Mouse (Mus musculus) neural tube, embryonic 15.5 days (tissue): ENCODE measurements around the gene Tpt1. TPM values are rescaled to one million over a fixed set of nuclear protein-coding genes. Genes with fewer than 3 reads are reported as not detected.

Source experiments
- ATAC-seq: fragments of 200-750 bp; cut with Nextera tagmentation; 2 replicates; pipeline ENCODE4 v1.8.0; 2017; ENCODE audit warnings: mild to moderate bottlenecking, moderate TSS enrichment, moderate library complexity; ENCODE audit not compliant: low FRiP score
- H3K27ac ChIP-seq: fragments of 300-500 bp; sonication (generic); replicated peaks from 2 replicates; pipeline ENCODE4 v1.5.1; 2015; ENCODE audit warnings: mild to moderate bottlenecking, inconsistent platforms
- H3K27me3 ChIP-seq: fragments of 300-500 bp; sonication (generic); replicated peaks from 2 replicates; pipeline ENCODE4 v1.6.1; 2015; ENCODE audit warnings: inconsistent platforms
- H3K36me3 ChIP-seq: fragments of 300-500 bp; sonication (generic); 2 replicates; pipeline ENCODE4 v1.6.1; 2015; ENCODE audit warnings: inconsistent platforms
- H3K4me1 ChIP-seq: fragments of 300-500 bp; sonication (generic); 2 replicates; pipeline ENCODE4 v1.6.1; 2015; ENCODE audit warnings: inconsistent platforms
- H3K4me2 ChIP-seq: fragments of 300-500 bp; sonication (generic); 2 replicates; pipeline ENCODE4 v1.6.1; 2015; ENCODE audit warnings: inconsistent platforms, mild to moderate bottlenecking, moderate library complexity
- H3K4me3 ChIP-seq: fragments of 300-500 bp; sonication (generic); replicated peaks from 2 replicates; pipeline ENCODE4 v1.5.1; 2015; ENCODE audit warnings: mild to moderate bottlenecking, inconsistent platforms
- H3K9ac ChIP-seq: fragments of 300-500 bp; sonication (generic); replicated peaks from 2 replicates; pipeline ENCODE4 v1.6.1; 2015; ENCODE audit warnings: mild to moderate bottlenecking, inconsistent platforms
- H3K9me3 ChIP-seq: fragments of 300-500 bp; sonication (generic); replicated peaks from 2 replicates; pipeline ENCODE4 v1.6.1; 2016; ENCODE audit warnings: inconsistent platforms
- WGBS: fragments of 180-500 bp; shearing (Covaris S2); methylation state at CpG from one replicate; pipeline ENCODE4 v1.1.7; 2015; ENCODE audit warnings: mixed read lengths; 5-methylcytosine and 5-hydroxymethylcytosine counted together
- polyA plus RNA-seq: library from polyadenylated mRNA; unstranded; fragments of >200 nt; fragmentation: Nextera tagmentation; extraction: Ambion mirVana; gene quantifications from 2 replicates; pipeline ENCODE4 v1.2.1, GENCODE M21; 2015

Gene Tpt1
- polyA plus RNA-seq, 1 experiment from 2014 or later: 719 TPM

GRCm38 (mm10) chr14:75883873-75884272 is 39.0 kb downstream of the Tpt1 start:
- no peak overlapping the region for H3K9ac ChIP-seq
- no peaks in the 10 kb centered on the region for H3K36me3 ChIP-seq
- no peak overlapping the region for H3K4me2 ChIP-seq
- H3K4me1 ChIP-seq: 0 out of 2 replicates have a peak, but pooled peaks cover 6% of the 10 kb centered on the region
- ATAC-seq: no peak
- H3K9me3 ChIP-seq: no peaks in the 10 kb centered on the region
- no peaks in the 10 kb centered on the region for H3K27me3 ChIP-seq
- WGBS: 87% methylated on average over 5 of the region's 5 CpGs
- H3K27ac ChIP-seq: no peak overlapping the region
- H3K4me3 ChIP-seq: no peak overlapping the region

- Histone ChIP-seq H3K4me3 (no peak overlapping the region), H3K9ac (no peak overlapping the region), H3K27ac (no peak overlapping the region), H3K27me3 (no peaks in the 10 kb centered on the region), H3K4me2 (no peak overlapping the region), H3K9me3 (no peaks in the 10 kb centered on the region), H3K4me1 (no peaks in the 10 kb centered on the region), H3K36me3 (0 out of 2 replicates have a peak, but pooled peaks cover 4% of the 10 kb centered on the region)
- ATAC-seq: no peak
- WGBS: 88% methylated on average over 9 of the region's 9 CpGs
Measured at GRCm38 (mm10) chr14:75892118-75892517, 47.2 kb downstream of the Tpt1 start.

Other genes starting within 250 kb of the Tpt1 start
- not detected in 2 replicates for gene Erich6b, start 202.8 kb upstream of the Tpt1 start, polyA plus RNA-seq
- 17.2 and 18.0 TPM in 2 replicates for gene Cog3, start 90.6 kb upstream of the Tpt1 start, polyA plus RNA-seq
- 7.0 and 8.1 TPM in 2 replicates for gene Slc25a30, start 58.1 kb upstream of the Tpt1 start, polyA plus RNA-seq
- 10.4 and 10.8 TPM in 2 replicates for gene Kctd4, start 109.9 kb downstream of the Tpt1 start, polyA plus RNA-seq
- gene Gtf2f2, start 165.8 kb downstream of the Tpt1 start, polyA plus RNA-seq: 37.1 and 37.4 TPM in 2 replicates